Mouse (Mus musculus) spleen, postnatal 0 days (tissue): ENCODE results near the gene Atp6v0a2. TPM values are rescaled to one million over a fixed set of nuclear protein-coding genes. Genes with fewer than 3 reads are reported as not detected.

ENCODE experiments used
- polyA plus RNA-seq: library from polyadenylated mRNA; unstranded; fragments of >200 nt; fragmentation: Nextera tagmentation; extraction: Ambion mirVana; gene quantifications from 2 replicates; pipeline ENCODE4 v1.2.1, GENCODE M21; 2015

The Atp6v0a2 gene
- polyA plus RNA-seq = 15.8 and 20.6 TPM in 2 replicates

DNA sequence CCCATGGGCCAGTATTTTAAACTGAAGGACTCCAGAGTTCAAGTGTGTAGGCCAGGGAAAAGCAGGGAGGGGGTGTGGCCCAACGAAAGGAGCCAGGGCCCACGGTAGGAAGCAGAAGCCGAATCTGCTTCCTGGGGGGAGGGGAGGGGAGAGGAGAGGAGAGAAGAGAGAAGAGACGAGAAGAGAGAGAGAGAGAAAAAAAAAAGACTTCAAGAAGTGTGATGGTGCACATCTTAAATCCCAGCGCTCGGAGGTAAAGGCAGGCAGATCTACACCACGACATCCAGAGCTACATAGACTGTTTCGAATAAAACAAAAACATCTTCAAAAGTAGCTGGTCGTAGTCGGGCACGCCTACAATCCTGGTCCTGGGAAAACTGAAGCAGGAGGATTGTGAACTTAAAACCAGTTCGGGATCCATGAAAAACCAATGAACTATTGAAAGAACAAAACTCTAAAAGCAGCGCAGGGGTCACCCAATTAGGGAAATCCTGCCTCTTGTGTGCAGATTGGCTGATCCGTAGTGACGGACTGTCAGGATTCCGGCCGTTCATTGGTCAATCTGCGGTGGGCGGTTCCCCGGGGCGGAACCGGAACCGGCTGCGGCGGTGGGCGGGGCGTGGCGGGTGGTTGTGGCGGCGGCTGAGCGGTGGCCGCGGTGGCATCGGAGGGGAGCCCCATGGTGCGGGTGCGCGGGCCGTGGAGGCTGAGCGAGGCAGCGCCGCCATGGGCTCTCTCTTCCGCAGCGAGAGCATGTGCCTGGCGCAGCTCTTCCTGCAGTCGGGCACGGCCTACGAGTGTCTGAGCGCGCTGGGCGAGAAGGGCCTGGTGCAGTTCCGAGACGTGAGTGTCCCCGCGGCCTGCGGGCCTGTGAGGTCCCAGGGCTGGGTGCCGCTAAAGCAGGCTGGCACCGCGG lies at the start of gene Atp6v0a2:
Gene Atp6v0a2 (plus strand): TSS at position 129 of the 916 bp plus-strand sequence.

DNA sequence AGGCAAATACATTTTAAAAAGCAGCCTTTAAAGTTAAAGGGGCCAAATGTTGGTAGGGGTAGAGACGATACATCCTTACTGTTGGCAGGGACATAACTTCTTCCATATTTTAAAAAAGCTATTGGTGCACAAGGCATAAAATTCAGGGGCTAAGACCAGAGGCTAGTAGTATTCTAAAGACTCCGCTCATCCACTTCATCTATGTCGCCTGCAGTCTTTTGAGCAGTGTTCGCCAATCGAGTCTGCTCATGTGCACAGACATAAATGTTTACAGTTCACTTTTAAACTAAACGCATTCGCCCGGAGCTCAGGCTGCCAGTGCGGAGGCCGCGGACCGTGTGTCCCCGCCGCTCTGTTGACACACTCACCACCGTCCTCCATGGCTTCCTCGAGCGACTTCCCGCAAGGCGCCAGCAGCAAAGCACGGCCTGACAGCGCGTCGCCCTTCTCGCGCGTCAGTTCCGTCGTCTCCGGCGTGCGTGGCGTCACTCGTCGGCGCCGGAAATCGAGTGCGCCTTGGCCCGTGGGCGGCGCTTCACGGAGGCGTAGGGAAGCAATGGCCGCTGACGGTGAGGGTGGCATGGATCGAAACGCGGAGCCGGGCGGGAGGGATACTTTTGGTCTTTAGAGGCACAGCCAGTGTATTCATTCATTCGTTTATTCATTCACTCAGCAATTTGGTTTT lies 49.6 kb upstream of the Atp6v0a2 start, which contains the start of the genes Eif2b1 and Gtf2h3:
Gene Eif2b1 (minus strand): TSS at position 499 of the 685 bp plus-strand sequence.
Gene Gtf2h3 (plus strand): TSS at position 508 of the 685 bp plus-strand sequence.

DNA sequence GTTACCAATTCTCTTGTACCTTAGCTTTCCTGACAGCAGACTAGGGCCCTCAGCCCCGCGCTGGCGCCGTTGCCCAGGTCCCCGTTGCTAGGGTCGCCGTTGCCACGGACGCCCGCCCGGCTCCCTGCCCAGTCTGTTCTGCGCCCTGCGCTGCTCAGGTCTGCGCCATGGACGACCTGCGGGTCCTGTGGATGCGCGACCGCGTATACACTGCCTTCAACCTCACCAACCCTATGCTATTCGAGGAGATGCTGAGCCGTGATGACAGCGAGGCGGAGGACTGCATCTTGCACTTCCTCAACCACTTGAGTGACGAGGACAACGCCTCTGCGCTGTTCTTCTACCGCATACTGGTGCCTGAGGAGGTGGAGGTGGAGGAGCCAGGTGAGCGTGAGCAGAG lies 96.6 kb downstream of the Atp6v0a2 start, which contains the start of gene Dnah10:
Gene Dnah10 (plus strand): TSS at position 89 of the 400 bp plus-strand sequence.

Other genes with a start within 250 kb of the Atp6v0a2 start
- 60.5 and 63.2 TPM in 2 replicates for gene Sbno1, start 202.6 kb upstream of the Atp6v0a2 start, polyA plus RNA-seq
- gene Kmt5a, start 188.6 kb upstream of the Atp6v0a2 start, polyA plus RNA-seq = 54.2 and 58.2 TPM in 2 replicates
- 19.2 and 24.8 TPM in 2 replicates for gene Rilpl2, start 150.2 kb upstream of the Atp6v0a2 start, polyA plus RNA-seq
- gene Snrnp35, start 145.4 kb upstream of the Atp6v0a2 start, polyA plus RNA-seq = 12.1 and 12.6 TPM in 2 replicates
- 4.2 and 6.2 TPM in 2 replicates for gene Rilpl1, start 97.2 kb upstream of the Atp6v0a2 start, polyA plus RNA-seq
- 335 and 349 TPM in 2 replicates for gene Tmed2, start 87.9 kb upstream of the Atp6v0a2 start, polyA plus RNA-seq
- gene Ddx55, start 75.7 kb upstream of the Atp6v0a2 start, polyA plus RNA-seq = 11.3 and 12.5 TPM in 2 replicates
- 47.7 and 55.4 TPM in 2 replicates for gene Eif2b1, start 49.4 kb upstream of the Atp6v0a2 start, polyA plus RNA-seq
- gene Gtf2h3, start 49.4 kb upstream of the Atp6v0a2 start, polyA plus RNA-seq = 25.6 and 28.8 TPM in 2 replicates
- 0.01 and 0.10 TPM in 2 replicates for gene Dnah10, start 96.5 kb downstream of the Atp6v0a2 start, polyA plus RNA-seq
- 0.73 and 0.81 TPM in 2 replicates for gene Ccdc92, start 233.8 kb downstream of the Atp6v0a2 start, polyA plus RNA-seq
- 21.6 and 24.6 TPM in 2 replicates for gene Zfp664, start 234.1 kb downstream of the Atp6v0a2 start, polyA plus RNA-seq